Mouse (Mus musculus): ENCODE measurements around the gene Cx3cl1.

The Cx3cl1 gene

GRCm38 (mm10) chr8:94801293-94802095 lies 29.7 kb downstream of the Cx3cl1 start:
- no peak for DNase-seq (ENCODE audit: extremely low spot score)

GRCm38 (mm10) chr8:94802375-94802774 lies 30.6 kb downstream of the Cx3cl1 start:
- DNase-seq (ENCODE audit: extremely low spot score): no peak

GRCm38 (mm10) chr8:94803551-94803950 lies 31.7 kb downstream of the Cx3cl1 start:
- no peak for DNase-seq (ENCODE audit: extremely low spot score)

GRCm38 (mm10) chr8:94804546-94805340 lies 32.9 kb downstream of the Cx3cl1 start:
- DNase-seq (ENCODE audit: extremely low spot score): no peak

GRCm38 (mm10) chr8:94805811-94806210 lies 34.0 kb downstream of the Cx3cl1 start:
- no peak for DNase-seq (ENCODE audit: extremely low spot score)

GRCm38 (mm10) chr8:94807506-94807905 lies 35.7 kb downstream of the Cx3cl1 start:
- no peak for DNase-seq (ENCODE audit: extremely low spot score)

GRCm38 (mm10) chr8:94808372-94808771 lies 36.6 kb downstream of the Cx3cl1 start:
- no peak for DNase-seq (ENCODE audit: extremely low spot score)

- no peak for DNase-seq (ENCODE audit: extremely low spot score)
Observed at GRCm38 (mm10) chr8:94810153-94810552, 38.3 kb downstream of the Cx3cl1 start, which contains the start of gene Ccl17. Ccl17 (plus strand) TSS chr8:94810453.

- no peak for DNase-seq (ENCODE audit: extremely low spot score)
Observed at GRCm38 (mm10) chr8:94810855-94811254, 39.0 kb downstream of the Cx3cl1 start.

- no peak for DNase-seq (ENCODE audit: extremely low spot score)
Observed at GRCm38 (mm10) chr8:94811654-94812053, 39.8 kb downstream of the Cx3cl1 start.

- DNase-seq (ENCODE audit: extremely low spot score): peak; percentile 89
Observed at GRCm38 (mm10) chr8:94812645-94813098, 40.9 kb downstream of the Cx3cl1 start.

- no peak for DNase-seq (ENCODE audit: extremely low spot score)
Observed at GRCm38 (mm10) chr8:94814556-94814955, 42.7 kb downstream of the Cx3cl1 start.

- no peak for DNase-seq (ENCODE audit: extremely low spot score)
Observed at GRCm38 (mm10) chr8:94817933-94818332, 46.1 kb downstream of the Cx3cl1 start.

- no peak for DNase-seq (ENCODE audit: extremely low spot score)
Observed at GRCm38 (mm10) chr8:94819671-94820179, 47.9 kb downstream of the Cx3cl1 start.

GRCm38 (mm10) chr8:94820553-94820952 lies 48.7 kb downstream of the Cx3cl1 start:
- DNase-seq (ENCODE audit: extremely low spot score): no peak

GRCm38 (mm10) chr8:94821381-94821780 lies 49.6 kb downstream of the Cx3cl1 start:
- no peak for DNase-seq (ENCODE audit: extremely low spot score)

- DNase-seq (ENCODE audit: extremely low spot score): peak; percentile 59
Observed at GRCm38 (mm10) chr8:94822637-94823560, 51.1 kb downstream of the Cx3cl1 start.

GRCm38 (mm10) chr8:94825170-94825569 lies 53.4 kb downstream of the Cx3cl1 start:
- DNase-seq (ENCODE audit: extremely low spot score): no peak

- no peak for DNase-seq (ENCODE audit: extremely low spot score)
Observed at GRCm38 (mm10) chr8:94826210-94826609, 54.4 kb downstream of the Cx3cl1 start.

GRCm38 (mm10) chr8:94828284-94828683 lies 56.5 kb downstream of the Cx3cl1 start:
- DNase-seq (ENCODE audit: extremely low spot score): no peak
